Mouse (Mus musculus) midbrain, embryonic 16.5 days (tissue): ENCODE results near the gene Rnf114. TPM values are rescaled to one million over a fixed set of nuclear protein-coding genes. Genes with fewer than 3 reads are reported as not detected.

Source experiments
- ATAC-seq: fragments of 200-750 bp; cut with Nextera tagmentation; 2 replicates; pipeline ENCODE4 v1.8.0; 2017; ENCODE audit warnings: moderate TSS enrichment
- H3K27ac ChIP-seq: fragments of 300-500 bp; sonication (generic); 2 replicates; pipeline ENCODE4 v1.5.1; 2014; ENCODE audit warnings: mild to moderate bottlenecking, low read length, mixed read lengths
- H3K27me3 ChIP-seq: fragments of 300-500 bp; sonication (generic); 2 replicates; pipeline ENCODE4 v1.6.1; 2014; ENCODE audit warnings: low read depth, low read length, mixed read lengths; ENCODE audit not compliant: control insufficient read depth, insufficient read depth
- H3K36me3 ChIP-seq: fragments of 300-500 bp; sonication (generic); 2 replicates; pipeline ENCODE4 v1.6.1; 2014; ENCODE audit warnings: mild to moderate bottlenecking, low read length, moderate library complexity, mixed read lengths; ENCODE audit not compliant: control insufficient read depth, insufficient read depth
- H3K4me1 ChIP-seq: fragments of 300-500 bp; sonication (generic); 2 replicates; pipeline ENCODE4 v1.6.1; 2014; ENCODE audit warnings: mild to moderate bottlenecking, low read length, mixed read lengths; ENCODE audit not compliant: control insufficient read depth, insufficient read depth
- H3K4me2 ChIP-seq: fragments of 300-500 bp; sonication (generic); 2 replicates; pipeline ENCODE4 v1.6.1; 2014; ENCODE audit warnings: mild to moderate bottlenecking, low read length, mixed read lengths
- H3K4me3 ChIP-seq: fragments of 300-500 bp; sonication (generic); 2 replicates; pipeline ENCODE4 v1.5.1; 2014; ENCODE audit warnings: low read depth, mild to moderate bottlenecking, low read length, moderate library complexity, mixed read lengths
- H3K9ac ChIP-seq: fragments of 300-500 bp; sonication (generic); 2 replicates; pipeline ENCODE4 v1.6.1; 2014; ENCODE audit warnings: low read depth, low read length, mixed read lengths
- H3K9me3 ChIP-seq: fragments of 300-500 bp; sonication (generic); replicated peaks from 2 replicates; pipeline ENCODE4 v1.6.1; 2014; ENCODE audit warnings: mild to moderate bottlenecking, low read length, mixed read lengths; ENCODE audit not compliant: control insufficient read depth, poor library complexity, severe bottlenecking
- WGBS: fragments of 180-500 bp; shearing (Covaris S2); extraction: QIAGEN DNeasy Blood & Tissue Kit; methylation state at CpG from one replicate; pipeline ENCODE4 v1.1.7; 2014; 5-methylcytosine and 5-hydroxymethylcytosine counted together
- polyA plus RNA-seq: library from polyadenylated mRNA; unstranded; fragments of >200 nt; fragmentation: Nextera tagmentation; extraction: Ambion mirVana; gene quantifications from 2 replicates; pipeline ENCODE4 v1.2.1, GENCODE M21; 2015

The Rnf114 gene
- polyA plus RNA-seq, 1 experiment from 2014 or later = 111 TPM

DNA sequence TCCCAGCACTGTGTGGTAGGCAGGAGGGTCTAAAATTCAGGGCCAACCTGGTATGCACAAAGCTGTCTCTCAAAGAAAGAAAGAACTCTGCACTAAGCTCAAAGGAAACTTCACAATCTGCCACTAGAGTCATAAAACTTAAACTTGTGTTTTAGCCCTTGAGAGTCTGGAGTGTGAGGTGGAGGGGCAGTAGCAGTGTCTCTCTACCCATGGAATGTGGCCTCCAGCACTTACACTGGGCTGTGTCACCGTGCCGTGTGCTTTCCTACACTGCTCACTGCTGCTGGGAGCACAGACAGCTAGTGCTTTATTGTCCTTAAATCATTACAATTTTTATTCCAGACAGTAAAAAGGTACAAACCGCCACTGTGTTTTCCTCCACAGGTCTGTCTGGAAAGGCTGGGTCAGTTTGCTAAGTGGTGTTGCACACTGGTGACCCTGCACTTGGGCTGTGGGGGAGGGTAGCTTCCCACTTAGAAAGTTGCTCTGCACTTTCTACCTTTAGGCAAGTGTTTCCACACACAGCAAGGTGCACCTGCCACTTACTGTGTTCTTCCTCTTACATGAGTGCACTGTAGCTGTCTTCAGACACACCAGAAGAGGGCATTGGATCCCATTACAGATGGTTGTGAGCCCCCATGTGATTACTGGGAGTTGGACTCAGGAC is 15.4 kb downstream of the Rnf114 start:
- Histone ChIP-seq H3K4me2 (no peak overlapping the region), H3K27ac (no peak overlapping the region), H3K4me1 (peaks cover 33% of the 10 kb centered on the region), H3K36me3 (peaks cover 24% of the 10 kb centered on the region), H3K27me3 (no peaks in the 10 kb centered on the region), H3K9me3 (no peaks in the 10 kb centered on the region), H3K4me3 (no peak overlapping the region), H3K9ac (no peak overlapping the region)
- ATAC-seq = no peak
- 100% methylated on average over 3 of the region's 3 CpGs for WGBS

DNA sequence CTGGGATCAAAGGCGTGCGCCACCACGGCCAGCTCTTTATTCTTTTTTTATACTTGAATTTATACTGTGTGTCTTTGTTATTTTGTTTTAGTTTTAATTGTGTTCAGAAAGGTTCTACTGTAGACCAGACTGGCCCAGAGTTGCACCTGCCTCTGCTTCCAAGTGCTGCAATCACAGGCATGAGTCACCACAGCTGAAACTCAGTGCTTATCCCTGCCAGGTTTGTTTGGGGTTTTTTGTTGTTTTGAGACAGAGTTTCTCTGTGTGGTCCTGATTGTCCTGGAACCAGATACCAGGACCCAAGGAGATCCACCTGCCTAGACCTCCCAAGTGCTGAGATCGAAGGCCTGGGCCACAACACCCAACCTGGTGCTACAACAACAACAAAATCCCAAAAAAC is 16.1 kb downstream of the Rnf114 start:
- Histone ChIP-seq H3K4me3 (no peak overlapping the region), H3K4me2 (no peak overlapping the region), H3K4me1 (peaks cover 33% of the 10 kb centered on the region), H3K9me3 (no peaks in the 10 kb centered on the region), H3K27me3 (no peaks in the 10 kb centered on the region), H3K27ac (no peak overlapping the region), H3K9ac (no peak overlapping the region), H3K36me3 (peaks cover 26% of the 10 kb centered on the region)
- 94% methylated on average over 4 of the region's 4 CpGs for WGBS
- ATAC-seq = no peak

DNA sequence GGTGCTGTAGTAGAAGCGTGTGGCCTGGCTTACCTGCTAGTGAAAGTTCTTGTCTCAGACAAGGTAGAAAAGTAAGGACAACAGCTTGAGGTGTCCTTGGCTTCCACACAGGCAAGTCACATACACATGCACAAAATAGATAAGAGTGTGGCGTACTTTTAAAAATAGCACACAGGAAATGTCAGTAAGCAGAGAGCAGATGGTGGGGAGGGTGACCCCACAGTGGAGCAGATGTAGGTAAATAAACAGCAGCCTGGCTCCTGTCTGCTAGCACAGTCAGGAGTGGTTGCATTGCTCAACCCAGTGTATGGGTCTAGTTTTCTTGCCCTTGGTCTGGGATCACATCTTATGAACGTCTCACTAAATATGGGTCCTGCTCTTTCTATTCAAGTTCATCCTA is 18.0 kb downstream of the Rnf114 start:
- no peaks in the 10 kb centered on the region for H3K27me3 ChIP-seq
- peaks cover 19% of the 10 kb centered on the region for H3K4me1 ChIP-seq
- H3K4me3 ChIP-seq = no peak overlapping the region
- no peak for ATAC-seq
- no peak overlapping the region for H3K9ac ChIP-seq
- no peak overlapping the region for H3K27ac ChIP-seq
- WGBS = 88% methylated on average over 3 of the region's 3 CpGs
- no peak overlapping the region for H3K4me2 ChIP-seq
- no peaks in the 10 kb centered on the region for H3K9me3 ChIP-seq
- peaks cover 37% of the 10 kb centered on the region for H3K36me3 ChIP-seq

DNA sequence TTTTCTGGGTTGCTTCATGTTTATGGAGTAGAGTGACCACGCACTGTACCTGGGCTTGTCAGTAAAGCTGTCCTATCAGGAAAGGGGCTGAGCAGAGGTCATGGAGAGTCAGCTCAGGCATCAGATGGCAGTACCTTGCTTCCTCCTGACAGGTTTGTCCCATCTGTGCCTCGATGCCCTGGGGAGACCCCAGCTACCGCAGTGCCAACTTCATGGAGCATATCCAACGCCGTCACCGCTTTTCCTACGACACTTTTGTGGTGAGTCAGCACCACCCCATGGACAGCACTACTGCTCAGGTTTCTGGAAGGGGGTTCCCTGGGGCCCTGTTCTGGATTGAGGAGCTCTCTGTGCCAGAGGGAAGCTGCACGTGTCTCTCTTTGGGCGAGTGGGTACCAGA is 19.9 kb downstream of the Rnf114 start:
- H3K9me3 ChIP-seq = no peaks in the 10 kb centered on the region
- H3K4me2 ChIP-seq = no peak overlapping the region
- ATAC-seq = no peak
- H3K4me3 ChIP-seq = no peak overlapping the region
- H3K27ac ChIP-seq = no peak overlapping the region
- 89% methylated on average over 9 of the region's 9 CpGs for WGBS
- H3K27me3 ChIP-seq = no peaks in the 10 kb centered on the region
- H3K36me3 ChIP-seq = peaks cover 42% of the 10 kb centered on the region
- no peak overlapping the region for H3K9ac ChIP-seq
- peaks cover under 1% of the 10 kb centered on the region; the same call in 1 of the 2 replicates for H3K4me1 ChIP-seq

DNA sequence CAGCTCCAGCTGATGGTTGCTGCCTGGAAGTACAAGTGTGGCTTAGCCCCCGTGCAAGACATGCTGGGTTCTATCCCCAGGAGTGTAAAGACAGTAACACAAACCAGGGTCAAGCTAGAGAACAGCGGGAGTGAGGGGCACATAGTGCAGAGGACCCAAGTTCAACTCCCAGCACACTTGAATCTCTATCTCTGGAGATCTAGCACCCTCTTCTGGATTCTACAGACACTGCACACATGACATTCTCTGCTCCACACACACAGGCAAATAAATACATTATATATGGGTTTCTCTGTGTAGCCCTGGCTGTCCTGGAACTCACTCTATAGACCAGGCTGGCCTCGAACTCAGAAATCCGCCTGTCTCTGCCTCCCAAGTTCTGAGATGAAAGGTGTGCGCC is 20.5 kb downstream of the Rnf114 start:
- 98% methylated on average over 5 of the region's 5 CpGs for WGBS
- no peak overlapping the region for H3K4me2 ChIP-seq
- no peak for ATAC-seq

DNA sequence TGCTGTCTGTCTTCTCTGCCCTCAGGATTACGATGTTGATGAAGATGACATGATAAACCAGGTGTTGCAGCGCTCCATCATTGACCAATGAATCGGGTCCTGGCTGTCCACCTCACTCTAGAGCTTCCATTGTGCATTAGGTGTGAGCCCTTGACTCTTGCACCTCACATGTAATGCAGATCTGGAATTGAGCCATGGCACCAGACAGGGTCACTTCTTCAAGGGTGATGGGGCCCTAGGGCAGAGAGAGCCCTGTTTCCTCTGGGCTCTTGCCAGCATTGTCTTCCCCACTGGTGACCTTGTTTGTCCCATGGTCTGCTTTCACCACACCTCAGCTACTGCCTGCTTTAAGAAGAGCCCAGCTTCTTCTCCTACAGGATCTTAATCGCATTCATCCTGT is 22.2 kb downstream of the Rnf114 start:
- WGBS = 95% methylated on average over 4 of the region's 4 CpGs
- ATAC-seq = no peak

More for the DNA sequence above, 20.5 kb downstream of the Rnf114 start:
- no peaks in the 10 kb centered on the region for H3K9me3 ChIP-seq
- no peaks in the 10 kb centered on the region for H3K27me3 ChIP-seq
- H3K4me1 ChIP-seq = no peaks in the 10 kb centered on the region
- H3K9ac ChIP-seq = no peak overlapping the region
- no peak overlapping the region for H3K4me3 ChIP-seq
- peaks cover 41% of the 10 kb centered on the region for H3K36me3 ChIP-seq
- H3K27ac ChIP-seq = no peak overlapping the region

DNA sequence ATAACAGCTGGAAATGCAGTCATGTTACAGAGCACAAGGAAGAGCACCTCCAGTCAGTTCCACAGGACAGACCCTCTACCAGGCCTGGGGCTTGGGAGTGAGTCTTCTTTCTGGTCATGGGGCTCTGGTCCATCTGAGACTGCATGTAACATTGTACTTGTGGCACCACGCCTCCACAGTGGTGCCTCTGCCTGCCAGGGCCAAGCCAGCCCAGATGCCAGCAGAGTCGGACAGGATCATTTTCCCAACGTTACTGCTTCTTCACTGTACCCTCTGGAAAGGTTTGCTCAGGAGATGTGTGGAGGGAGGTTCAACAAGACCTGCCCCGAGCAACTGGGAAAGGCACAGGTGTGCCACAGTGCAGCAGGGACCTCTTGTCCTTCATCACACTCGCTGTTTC is 23.2 kb downstream of the Rnf114 start:
- Histone ChIP-seq H3K4me3 (no peak overlapping the region), H3K27me3 (no peaks in the 10 kb centered on the region), H3K9me3 (no peaks in the 10 kb centered on the region), H3K27ac (no peak overlapping the region), H3K36me3 (peaks cover 46% of the 10 kb centered on the region), H3K9ac (no peak overlapping the region), H3K4me1 (no peaks in the 10 kb centered on the region), H3K4me2 (no peak overlapping the region)
- 95% methylated on average over 5 of the region's 5 CpGs for WGBS
- ATAC-seq = no peak

More for the DNA sequence above, 22.2 kb downstream of the Rnf114 start:
- no peaks in the 10 kb centered on the region for H3K27me3 ChIP-seq
- no peak overlapping the region for H3K9ac ChIP-seq
- H3K4me3 ChIP-seq = no peak overlapping the region
- H3K4me2 ChIP-seq = no peak overlapping the region
- H3K4me1 ChIP-seq = no peaks in the 10 kb centered on the region
- H3K27ac ChIP-seq = no peak overlapping the region
- peaks cover 40% of the 10 kb centered on the region for H3K36me3 ChIP-seq
- no peaks in the 10 kb centered on the region for H3K9me3 ChIP-seq

DNA sequence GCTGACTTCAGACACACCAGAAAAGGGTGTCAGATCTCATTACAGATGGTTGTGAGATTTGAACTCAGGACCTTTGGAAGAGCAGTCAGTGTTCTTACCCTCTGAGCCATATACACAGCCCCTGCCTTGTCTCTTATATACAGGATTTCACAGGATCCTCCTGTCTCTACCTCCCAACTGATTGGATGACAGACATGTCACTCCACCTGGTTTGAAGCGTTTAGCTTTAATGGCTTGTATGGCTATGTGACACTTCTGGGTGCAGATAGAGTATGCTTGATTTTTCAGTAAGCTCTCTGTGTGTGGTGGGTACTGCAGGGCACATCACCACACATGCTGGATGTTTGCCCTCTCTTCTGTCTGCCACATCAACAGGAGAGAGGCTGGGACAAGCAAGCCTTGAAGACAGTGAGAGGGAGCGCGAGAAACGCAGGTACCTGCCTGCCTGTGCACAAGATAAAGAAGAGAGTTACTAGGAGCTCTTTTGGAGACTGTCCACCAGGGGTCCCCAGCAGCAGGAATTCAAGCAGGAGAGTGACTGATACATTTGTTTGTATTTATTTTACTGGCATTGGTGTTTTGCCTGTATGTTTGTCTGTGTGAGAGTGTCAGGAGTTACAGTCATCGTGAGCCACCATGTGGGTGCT is 27.3 kb downstream of the Rnf114 start:
- no peaks in the 10 kb centered on the region for H3K27me3 ChIP-seq
- no peaks in the 10 kb centered on the region for H3K4me1 ChIP-seq
- peaks cover 26% of the 10 kb centered on the region for H3K36me3 ChIP-seq
- no peak for ATAC-seq
- H3K4me3 ChIP-seq = no peak overlapping the region
- H3K9ac ChIP-seq = no peak overlapping the region
- H3K9me3 ChIP-seq = no peaks in the 10 kb centered on the region
- H3K27ac ChIP-seq = no peak overlapping the region
- H3K4me2 ChIP-seq = no peak overlapping the region
- 83% methylated on average over 5 of the region's 5 CpGs for WGBS

DNA sequence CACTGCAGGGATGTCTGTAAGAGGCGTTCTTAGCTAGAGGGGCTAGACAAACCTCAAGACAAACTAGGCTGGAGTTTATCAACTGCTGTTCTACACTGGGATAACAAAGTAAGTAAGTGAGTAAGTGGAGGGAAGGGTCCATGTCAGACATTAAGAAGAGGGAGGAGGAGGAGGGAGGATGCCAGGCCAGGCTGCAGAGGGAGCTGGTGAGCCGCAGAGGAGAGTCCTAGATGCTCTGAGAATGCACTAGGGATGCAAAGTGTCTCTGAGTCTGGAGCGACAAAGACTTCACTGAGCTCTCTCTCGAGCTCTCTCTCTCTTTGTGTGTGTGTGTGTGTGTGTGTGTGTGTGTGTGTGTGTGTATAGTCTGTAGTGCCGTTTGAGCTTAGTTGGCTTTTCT is 35.8 kb downstream of the Rnf114 start:
- Histone ChIP-seq H3K27ac (no peak overlapping the region), H3K4me1 (no peaks in the 10 kb centered on the region), H3K9me3 (no peaks in the 10 kb centered on the region), H3K4me2 (no peak overlapping the region), H3K9ac (no peak overlapping the region), H3K27me3 (no peaks in the 10 kb centered on the region), H3K36me3 (no peaks in the 10 kb centered on the region), H3K4me3 (no peak overlapping the region)
- no peak for ATAC-seq
- WGBS = 8% methylated on average over 5 of the region's 5 CpGs
